Mouse (Mus musculus): ENCODE measurements around the gene Dock9.

The Dock9 gene

DNA sequence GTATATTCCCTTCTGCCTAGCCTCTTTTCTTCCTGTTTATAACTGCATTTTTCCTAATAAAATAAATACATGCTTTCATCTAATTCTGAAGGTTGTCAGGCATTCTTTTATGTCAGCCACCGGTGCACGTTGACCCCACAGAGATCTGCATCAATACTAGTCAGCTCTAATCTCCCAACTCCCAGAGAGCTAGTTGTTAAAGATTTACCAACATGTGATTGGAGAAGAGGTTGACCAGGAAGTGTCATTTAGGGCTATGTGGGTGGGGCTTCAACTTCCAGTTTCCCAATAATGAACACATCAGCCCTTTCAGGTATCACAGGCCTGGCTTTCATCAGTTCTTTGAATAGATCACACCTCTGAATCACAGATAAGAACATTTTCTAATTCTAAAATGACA is 288.7 kb downstream of the Dock9 start:
- WGBS, result 83% methylated on average over 2 of the region's 2 CpGs

GRCm38 (mm10) chr14:121506336-121506735 is 291.3 kb downstream of the Dock9 start:
- 56% methylated on average over 6 of the region's 6 CpGs for WGBS

GRCm38 (mm10) chr14:121505485-121505860 is 292.2 kb downstream of the Dock9 start:
- 53% methylated on average over 9 of the region's 9 CpGs for WGBS

- WGBS, result 22% methylated on average over 33 of the region's 33 CpGs
Observed at GRCm38 (mm10) chr14:121504781-121505484, 292.7 kb downstream of the Dock9 start, which contains the start of gene Slc15a1. TSS of gene Slc15a1 (minus strand) at chr14:121505252.

DNA sequence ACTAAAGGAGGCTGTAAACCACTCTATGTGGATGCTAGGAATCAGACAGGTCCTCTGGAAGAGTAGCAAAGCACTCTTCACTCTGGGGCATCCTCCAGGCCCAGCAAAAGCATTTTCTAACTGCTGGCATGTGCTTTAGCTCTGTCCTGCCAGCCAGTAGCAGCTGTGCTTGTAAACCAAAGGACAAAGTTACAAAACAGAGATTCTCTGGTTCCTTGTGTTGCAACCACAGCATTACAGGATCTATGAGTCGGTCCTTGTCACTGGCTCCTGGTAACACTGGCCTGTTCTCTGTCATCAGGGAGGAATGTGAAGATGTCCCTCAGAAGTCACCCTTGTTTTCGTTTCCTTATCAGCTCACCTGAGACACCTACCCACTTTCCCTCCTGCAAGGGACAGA is 297.1 kb downstream of the Dock9 start:
- WGBS, result 70% methylated on average over 2 of the region's 2 CpGs

- 14% methylated on average over 1 of the region's 1 CpGs for WGBS
Observed at GRCm38 (mm10) chr14:121499769-121500168, 297.9 kb downstream of the Dock9 start.

DNA sequence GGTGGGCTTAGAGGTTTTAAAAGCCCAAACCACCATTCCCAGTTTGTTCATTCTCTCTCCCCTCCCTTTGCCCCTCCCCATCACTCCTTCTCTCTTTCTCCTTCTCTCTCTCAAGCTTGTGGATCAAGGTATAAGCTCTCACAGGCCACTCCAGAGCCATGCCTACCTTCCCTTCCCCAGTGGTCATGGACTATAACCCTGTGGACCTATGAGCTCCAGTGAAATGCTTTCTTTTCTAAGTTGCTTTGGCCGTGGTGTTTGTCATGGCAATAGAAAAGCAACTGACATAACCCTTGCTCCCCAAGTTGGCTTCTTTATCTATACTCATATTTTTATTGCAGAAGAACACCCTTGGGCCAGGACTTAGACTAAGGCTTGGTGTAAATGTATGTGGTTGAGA is 299.8 kb downstream of the Dock9 start:
- 96% methylated on average over 1 of the region's 1 CpGs for WGBS

- 76% methylated on average over 4 of the region's 4 CpGs for WGBS
Observed at GRCm38 (mm10) chr14:121495741-121496140, 301.9 kb downstream of the Dock9 start.

- WGBS, result 95% methylated on average over 2 of the region's 2 CpGs
Observed at GRCm38 (mm10) chr14:121495120-121495519, 302.5 kb downstream of the Dock9 start.

GRCm38 (mm10) chr14:121494238-121494637 is 303.4 kb downstream of the Dock9 start:
- WGBS, result 84% methylated on average over 2 of the region's 2 CpGs

DNA sequence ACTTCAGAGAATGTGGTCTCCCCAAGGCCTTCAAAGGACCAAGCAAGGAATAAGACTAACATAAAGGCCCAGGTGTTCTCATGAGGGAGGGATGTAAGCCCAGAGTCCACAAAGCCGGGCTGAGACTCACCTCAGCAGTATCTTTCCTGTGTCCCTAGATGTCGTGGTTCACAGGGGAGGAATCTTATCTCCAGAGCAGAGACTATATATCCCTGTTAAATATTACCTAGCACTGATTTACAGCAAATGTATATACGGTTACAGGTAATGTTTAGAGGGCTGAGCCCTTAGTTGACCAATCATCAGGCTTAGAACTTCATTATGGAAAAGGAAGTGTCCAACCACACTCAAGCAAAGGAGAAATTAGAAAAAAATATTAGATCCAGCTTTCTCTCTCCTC is 303.9 kb downstream of the Dock9 start:
- WGBS, result 84% methylated on average over 3 of the region's 3 CpGs

DNA sequence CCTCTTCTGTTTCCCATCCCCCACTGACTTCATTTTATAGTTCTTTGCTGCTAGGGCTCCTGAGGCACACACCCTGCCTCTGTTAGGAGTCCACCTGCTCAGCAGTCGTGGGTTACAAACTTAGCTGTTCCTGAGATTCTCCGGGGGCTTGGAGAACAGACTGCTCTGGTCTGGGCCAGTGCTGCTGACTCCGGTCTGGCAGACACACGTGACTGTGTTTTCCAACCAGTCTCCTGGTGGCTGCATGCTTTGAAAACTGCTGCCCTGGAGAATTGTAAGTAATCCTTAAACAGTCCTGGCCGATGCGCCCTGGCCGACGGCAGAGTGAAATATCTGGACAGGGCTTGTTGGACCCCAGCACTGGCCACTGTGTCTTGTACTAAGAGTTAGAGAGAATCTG is 305.3 kb downstream of the Dock9 start:
- 48% methylated on average over 8 of the region's 8 CpGs for WGBS
